Mouse (Mus musculus) liver, adult 2 months (tissue): ENCODE results near the gene Fryl. TPM values are rescaled to one million over a fixed set of nuclear protein-coding genes. Genes with fewer than 3 reads are reported as not detected.

Source experiments
- DNase-seq: peaks from one replicate; pipeline ENCODE4 v3.0.0-alpha.2; 2011; ENCODE audit warnings: low read depth, low spot score; ENCODE audit errors: extremely low read depth
- H3K27ac ChIP-seq: fragments of 200-500 bp; replicated peaks from 2 replicates; pipeline ENCODE4 v1.5.1; 2012; ENCODE audit warnings: low read depth, mild to moderate bottlenecking, control low read depth, inconsistent platforms, low read length; ENCODE audit not compliant: insufficient read depth
- H3K27me3 ChIP-seq: fragments of 200-500 bp; 2 replicates; pipeline ENCODE4 v1.6.1; 2012; ENCODE audit warnings: mild to moderate bottlenecking, moderate library complexity, low read length, inconsistent platforms; ENCODE audit not compliant: control insufficient read depth, insufficient read depth
- H3K36me3 ChIP-seq: fragments of 200-500 bp; 2 replicates; pipeline ENCODE4 v1.6.1; 2012; ENCODE audit warnings: low read length, inconsistent platforms; ENCODE audit not compliant: control insufficient read depth, insufficient read depth
- H3K4me1 ChIP-seq: fragments of 200-500 bp; 2 replicates; pipeline ENCODE4 v1.6.1; 2011; ENCODE audit warnings: low read length; ENCODE audit not compliant: control insufficient read depth, insufficient read depth
- H3K4me3 ChIP-seq: fragments of 200-500 bp; 2 replicates; pipeline ENCODE4 v1.5.1; 2011; ENCODE audit warnings: low read depth, mild to moderate bottlenecking, control low read depth, low read length, moderate library complexity; ENCODE audit not compliant: insufficient read depth
- H3K79me2 ChIP-seq: fragments of 200-500 bp; 2 replicates; pipeline ENCODE4 v1.6.1; 2012; ENCODE audit warnings: inconsistent platforms, mild to moderate bottlenecking, low read length, moderate library complexity; ENCODE audit not compliant: control insufficient read depth, insufficient read depth
- H3K9ac ChIP-seq: fragments of 200-500 bp; 2 replicates; pipeline ENCODE4 v1.6.1; 2012; ENCODE audit warnings: low read depth, mild to moderate bottlenecking, control low read depth, inconsistent platforms, low read length
- CTCF ChIP-seq: fragments of 200-500 bp; IDR thresholded peaks from 2 replicates; pipeline ENCODE4 v1.5.1; 2011; ENCODE audit warnings: low read depth, low read length, control low read depth
- POLR2A ChIP-seq: fragments of 200-500 bp; IDR thresholded peaks from 2 replicates; pipeline ENCODE4 v1.6.1; 2011; ENCODE audit warnings: low read length, control low read depth; ENCODE audit not compliant: insufficient read depth; ENCODE audit errors: extremely low read depth
- WGBS: fragments of 180-500 bp; shearing (Covaris S2); methylation state at CpG from one replicate; pipeline ENCODE4 v1.1.7; 2018; 5-methylcytosine and 5-hydroxymethylcytosine counted together
- polyA plus RNA-seq: library from polyadenylated mRNA; depleted of rRNA; stranded (reverse); fragments of >200 nt; gene quantifications from 2 replicates; pipeline ENCODE4 v1.2.3, GENCODE M21; 2012
- total RNA-seq: library from RNA; depleted of rRNA; stranded (reverse); fragments of >200 nt; gene quantifications from 2 replicates; pipeline ENCODE4 v1.2.3, GENCODE M21; 2014

Gene Fryl
- total and polyA plus RNA-seq, 2 experiments, result 9.5 to 18.7 TPM

- Histone ChIP-seq H3K27me3 (no peaks in the 10 kb centered on the region), H3K9ac (no peak overlapping the region), H3K79me2 (peaks cover 29% of the 10 kb centered on the region), H3K36me3 (no peaks in the 10 kb centered on the region), H3K27ac (no peak overlapping the region), H3K4me3 (no peak overlapping the region), H3K4me1 (no peaks in the 10 kb centered on the region; the same call in 1 of the 2 replicates)
- no peak for TF ChIP-seq CTCF
- TF ChIP-seq POLR2A, result no peak
- DNase-seq, result no peak
- 92% methylated on average over 11 of the region's 11 CpGs for WGBS
These were observed 28.8 kb downstream of the Fryl start for GRCm38 (mm10) chr5:73227518-73228101.

DNA sequence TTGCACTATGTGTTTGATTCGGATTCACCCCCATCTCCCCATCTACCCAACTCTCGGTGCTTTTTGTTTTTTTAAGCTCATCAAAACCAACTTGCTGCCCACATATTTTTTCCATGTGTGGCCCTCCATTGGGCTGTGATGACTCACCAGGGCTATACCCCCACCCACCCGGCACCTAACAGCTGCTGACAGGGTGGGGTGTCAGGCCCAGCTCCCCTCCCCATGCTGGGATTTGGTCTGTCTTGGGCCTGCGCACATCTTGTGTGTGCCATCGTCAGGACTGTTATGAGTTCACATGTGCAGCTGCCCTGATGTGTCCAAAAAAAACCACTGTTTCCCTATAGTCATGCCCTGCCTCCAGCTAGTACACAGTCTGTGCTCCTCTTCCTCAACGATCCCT is 33.4 kb downstream of the Fryl start:
- no peak for TF ChIP-seq POLR2A
- Histone ChIP-seq H3K36me3 (peaks cover 2% of the 10 kb centered on the region; the same call in 1 of the 2 replicates), H3K27me3 (no peaks in the 10 kb centered on the region), H3K4me1 (no peaks in the 10 kb centered on the region), H3K79me2 (peaks cover 6% of the 10 kb centered on the region), H3K4me3 (no peak overlapping the region), H3K9ac (no peak overlapping the region), H3K27ac (no peak overlapping the region)
- no peak for DNase-seq
- WGBS, result 93% methylated on average over 6 of the region's 6 CpGs

DNA sequence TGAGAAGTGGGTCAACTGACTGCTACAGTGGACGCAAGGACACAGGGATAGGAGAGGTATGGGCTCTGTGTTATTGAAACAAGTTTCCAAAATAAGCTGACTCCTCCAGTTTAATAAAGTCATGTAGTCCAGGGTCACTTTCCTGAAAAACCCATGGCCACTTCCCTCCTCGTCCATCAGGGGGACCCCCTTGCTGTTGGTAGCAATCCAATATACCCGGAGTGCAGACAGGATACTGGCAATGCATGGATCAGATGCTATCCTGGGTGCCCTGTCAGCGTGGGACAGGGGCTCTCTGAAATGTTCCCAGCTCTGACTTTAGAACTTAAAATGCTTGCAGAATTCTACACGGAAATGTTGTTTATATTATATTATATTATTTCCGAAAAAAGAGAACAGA is 34.0 kb downstream of the Fryl start:
- DNase-seq, result no peak
- TF ChIP-seq POLR2A (no peak), CTCF (no peak; the same call in 1 of the 2 replicates)
- H3K79me2 ChIP-seq, result peaks cover 4% of the 10 kb centered on the region; the same call in 1 of the 2 replicates
- H3K4me1 ChIP-seq, result no peaks in the 10 kb centered on the region
- H3K27me3 ChIP-seq, result no peaks in the 10 kb centered on the region
- 64% methylated on average over 6 of the region's 6 CpGs for whole genome bisulfite sequencing
- H3K36me3 ChIP-seq, result peaks cover 2% of the 10 kb centered on the region; the same call in 1 of the 2 replicates
- H3K4me3 ChIP-seq, result no peak overlapping the region
- H3K27ac ChIP-seq, result no peak overlapping the region
- no peak overlapping the region for H3K9ac ChIP-seq

DNA sequence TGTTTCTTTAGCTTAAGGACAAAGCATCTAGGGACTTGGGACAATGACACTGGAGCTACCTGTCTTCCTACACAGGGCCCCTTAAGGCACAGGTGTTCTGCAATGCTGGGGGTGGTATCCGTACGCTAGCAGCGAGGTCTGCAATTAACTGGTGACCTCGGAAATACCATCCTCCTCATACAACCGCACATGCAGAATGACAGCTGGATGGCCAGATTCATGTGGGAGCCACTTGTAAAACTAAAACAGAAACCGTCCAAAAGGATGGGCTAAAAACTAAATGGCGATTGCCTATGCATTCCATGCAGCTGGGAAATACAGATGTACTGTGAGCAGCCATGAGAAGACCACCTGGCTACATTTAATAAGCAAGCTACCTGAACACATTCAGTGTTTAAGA is 34.6 kb downstream of the Fryl start:
- Histone ChIP-seq H3K79me2 (peaks cover 4% of the 10 kb centered on the region; the same call in 1 of the 2 replicates), H3K27ac (no peak overlapping the region), H3K36me3 (peaks cover 2% of the 10 kb centered on the region; the same call in 1 of the 2 replicates), H3K9ac (no peak overlapping the region), H3K4me1 (no peaks in the 10 kb centered on the region), H3K27me3 (no peaks in the 10 kb centered on the region), H3K4me3 (no peak overlapping the region)
- 95% methylated on average over 7 of the region's 7 CpGs for WGBS
- DNase-seq, result no peak
- TF ChIP-seq CTCF, result no peak
- TF ChIP-seq POLR2A, result no peak

DNA sequence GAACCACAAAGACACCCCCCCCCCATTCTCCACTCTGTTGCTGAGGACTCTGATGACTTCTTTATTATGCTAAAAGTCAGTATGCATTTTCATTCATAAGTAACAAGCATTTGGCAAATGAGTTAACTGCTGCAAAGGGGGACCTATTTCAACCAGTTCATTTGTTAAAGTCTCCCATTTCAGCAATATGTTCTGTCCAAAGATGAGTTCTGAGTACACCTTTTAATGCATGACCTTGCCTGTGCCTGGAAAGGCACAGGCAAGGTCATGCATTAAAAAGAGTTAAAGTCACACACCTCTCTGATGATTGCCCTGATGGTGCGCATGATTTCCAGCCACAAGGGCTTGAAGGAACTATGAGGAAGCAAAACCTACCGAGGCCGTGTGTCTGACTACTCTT is 36.7 kb downstream of the Fryl start:
- TF ChIP-seq POLR2A (no peak), CTCF (no peak)
- Histone ChIP-seq H3K27ac (no peak overlapping the region), H3K79me2 (peaks cover 7% of the 10 kb centered on the region; the same call in 1 of the 2 replicates), H3K27me3 (no peaks in the 10 kb centered on the region), H3K4me1 (no peaks in the 10 kb centered on the region), H3K9ac (no peak overlapping the region), H3K4me3 (no peak overlapping the region), H3K36me3 (peaks cover 2% of the 10 kb centered on the region; the same call in 1 of the 2 replicates)
- 95% methylated on average over 3 of the region's 3 CpGs for WGBS
- DNase-seq, result no peak

DNA sequence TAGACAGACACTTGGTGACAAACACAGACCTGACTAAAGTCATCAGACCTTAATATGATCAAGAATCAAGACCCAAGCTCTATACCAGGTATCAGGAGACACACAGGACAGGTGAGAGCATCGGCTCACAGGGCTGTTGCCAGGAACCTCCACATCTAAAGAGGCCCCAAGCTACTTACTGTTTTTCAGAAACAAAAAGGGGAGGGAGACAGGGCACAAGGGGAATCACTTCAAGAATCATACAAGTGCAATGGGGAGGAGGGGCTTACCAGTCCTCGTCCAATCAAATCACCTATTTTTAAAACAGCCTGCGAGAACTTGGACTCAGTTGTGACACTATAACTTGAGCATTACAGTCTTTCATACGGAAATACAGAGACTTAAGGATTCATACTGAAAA is 38.4 kb downstream of the Fryl start:
- Histone ChIP-seq H3K4me3 (no peak overlapping the region), H3K4me1 (no peaks in the 10 kb centered on the region), H3K27ac (no peak overlapping the region), H3K36me3 (peaks cover 2% of the 10 kb centered on the region; the same call in 1 of the 2 replicates), H3K27me3 (no peaks in the 10 kb centered on the region), H3K79me2 (peaks cover 6% of the 10 kb centered on the region; the same call in 1 of the 2 replicates), H3K9ac (no peak overlapping the region)
- WGBS, result 98% methylated on average over 4 of the region's 4 CpGs
- DNase-seq, result no peak
- TF ChIP-seq CTCF (no peak), POLR2A (no peak)
